Mouse (Mus musculus): ENCODE results near the gene Nav2.

GRCm38 (mm10) chr7:49337710-49338109 is 429.2 kb downstream of the Nav2 start:
- TF ChIP-seq CTCF (IDR thresholded peaks at IDR 0.05; ENCODE audit: borderline replicate concordance, control insufficient read depth, extremely low read depth, insufficient read depth, low read length, poor library complexity) (no peak), POLR2A (IDR thresholded peaks at IDR 0.05; ENCODE audit: control insufficient read depth, extremely low read depth, insufficient read depth, low read length, poor library complexity) (no peak)
